Mouse (Mus musculus) CH12.LX (cell line): Measurements from ENCODE around the gene Dmrtc2. TPM values are rescaled to one million over a fixed set of nuclear protein-coding genes. Genes with fewer than 3 reads are reported as not detected.
"Not testable (repeated sequence)": the region's sequence is repeated elsewhere in the genome, so short reads cannot be mapped to it uniquely, and the experiment has no call there.

Source experiments
- DNase-seq: peaks from one replicate; pipeline ENCODE4 v3.0.0-alpha.2; 2013; ENCODE audit errors: extremely low read depth
- H3K27ac ChIP-seq: 2 replicates; pipeline ENCODE4 v1.5.1; 2012; ENCODE audit warnings: low read depth, mild to moderate bottlenecking, control low read depth, moderate library complexity; ENCODE audit not compliant: insufficient read depth
- H3K27me3 ChIP-seq: replicated peaks from 2 replicates; pipeline ENCODE3; 2012; ENCODE audit warnings: inconsistent platforms
- H3K36me3 ChIP-seq, 2 experiments: replicated peaks in 1 of 2; 2 replicates each; pipeline versions ENCODE3 to v1.6.1; 2012; ENCODE audit warnings: inconsistent platforms in 1 of 2, low read length in 1 of 2, mild to moderate bottlenecking in 1 of 2, mixed read lengths in 1 of 2, moderate library complexity in 1 of 2; ENCODE audit not compliant: control insufficient read depth in 1 of 2, insufficient read depth in 1 of 2
- H3K4me1 ChIP-seq, 2 experiments: 2 replicates each; pipeline ENCODE4 v1.6.1; 2012; ENCODE audit warnings: inconsistent platforms in 1 of 2, moderate library complexity in 1 of 2; ENCODE audit not compliant: insufficient read depth in 2 of 2, control insufficient read depth in 1 of 2
- H3K4me2 ChIP-seq: 2 replicates; pipeline ENCODE4 v1.6.1; 2012; ENCODE audit warnings: low read depth, mild to moderate bottlenecking, control low read depth; ENCODE audit not compliant: poor library complexity, insufficient read depth, severe bottlenecking
- H3K4me3 ChIP-seq, 3 experiments: fragments of 150-350 bp in 1 of 3; sonication (generic) in 1 of 3; replicated peaks in 1 of 3; 2 replicates each; pipeline versions ENCODE3 to v1.5.1; 2011 to 2012; ENCODE audit warnings: low read depth in 2 of 3, low read length in 2 of 3, mild to moderate bottlenecking in 2 of 3, moderate library complexity in 2 of 3, control low read depth in 1 of 3, improper control_type of control experiment in 1 of 3, inconsistent platforms in 1 of 3, mixed read lengths in 1 of 3; ENCODE audit not compliant: poor library complexity in 1 of 3
- H3K79me2 ChIP-seq: replicated peaks from 2 replicates; pipeline ENCODE4 v1.6.1; 2012; ENCODE audit warnings: mild to moderate bottlenecking, moderate library complexity; ENCODE audit not compliant: control insufficient read depth, poor library complexity, insufficient read depth, severe bottlenecking; ENCODE audit errors: extremely low read depth
- H3K9ac ChIP-seq: 2 replicates; pipeline ENCODE4 v1.6.1; 2012; ENCODE audit warnings: low read depth, mild to moderate bottlenecking, control low read depth, moderate library complexity; ENCODE audit not compliant: insufficient read depth
- H3K9me3 ChIP-seq: replicated peaks from 2 replicates; pipeline ENCODE3; 2012; ENCODE audit warnings: low read length, inconsistent platforms, mixed read lengths
- BHLHE40 ChIP-seq: IDR thresholded peaks from 2 replicates; pipeline ENCODE4 v1.6.1; 2011; ENCODE audit warnings: mild to moderate bottlenecking, low read depth, low read length, improper control_type of control experiment
- CHD1 ChIP-seq: IDR thresholded peaks from 2 replicates; pipeline ENCODE4 v1.6.1; 2012; ENCODE audit warnings: low read depth, low read length, improper control_type of control experiment, inconsistent platforms
- CHD2 ChIP-seq: IDR thresholded peaks from 2 replicates; pipeline ENCODE4 v1.6.1; 2011; ENCODE audit warnings: low read length, improper control_type of control experiment
- CTCF ChIP-seq, 2 experiments: IDR thresholded peaks in 1 of 2; conservative IDR thresholded peaks in 1 of 2; 2 replicates each; pipeline ENCODE4 v1.5.1; 2011 to 2012; ENCODE audit warnings: low read depth in 2 of 2, low read length in 2 of 2, improper control_type of control experiment in 1 of 2, inconsistent platforms in 1 of 2, mild to moderate bottlenecking in 1 of 2, moderate library complexity in 1 of 2
- E2F4 ChIP-seq: IDR thresholded peaks from 2 replicates; pipeline ENCODE4 v1.6.1; 2011; ENCODE audit warnings: low read depth, low read length, improper control_type of control experiment; ENCODE audit not compliant: insufficient replicate concordance
- EP300 ChIP-seq: IDR thresholded peaks from 2 replicates; pipeline ENCODE4 v1.6.1; 2011; ENCODE audit warnings: low read length, improper control_type of control experiment
- ETS1 ChIP-seq: conservative IDR thresholded peaks from 2 replicates; pipeline ENCODE4 v1.6.1; 2012; ENCODE audit warnings: low read depth, mild to moderate bottlenecking, inconsistent platforms, low read length, improper control_type of control experiment, moderate library complexity
- HCFC1 ChIP-seq: IDR thresholded peaks from 2 replicates; pipeline ENCODE4 v1.6.1; 2012; ENCODE audit warnings: low read depth, mild to moderate bottlenecking, inconsistent platforms, low read length, improper control_type of control experiment
- IRF4 ChIP-seq: IDR thresholded peaks from 2 replicates; pipeline ENCODE4 v1.6.1; 2014; ENCODE audit warnings: low read depth, mild to moderate bottlenecking, inconsistent platforms, low read length, improper control_type of control experiment
- JUN ChIP-seq: IDR thresholded peaks from 2 replicates; pipeline ENCODE4 v1.6.1; 2011; ENCODE audit warnings: low read depth, mild to moderate bottlenecking, low read length, improper control_type of control experiment, moderate library complexity; ENCODE audit not compliant: insufficient read depth
- KAT2A ChIP-seq: IDR thresholded peaks from 2 replicates; pipeline ENCODE4 v1.6.1; 2012; ENCODE audit warnings: low read length, improper control_type of control experiment, inconsistent platforms; ENCODE audit not compliant: insufficient replicate concordance
- MAFK ChIP-seq: IDR thresholded peaks from 2 replicates; pipeline ENCODE4 v1.6.1; 2011; ENCODE audit warnings: low read length, improper control_type of control experiment; ENCODE audit not compliant: insufficient replicate concordance
- MAX ChIP-seq: IDR thresholded peaks from 2 replicates; pipeline ENCODE4 v1.6.1; 2011; ENCODE audit warnings: low read length, improper control_type of control experiment
- MAZ ChIP-seq: IDR thresholded peaks from 2 replicates; pipeline ENCODE4 v1.6.1; 2012; ENCODE audit warnings: low read depth, mild to moderate bottlenecking, inconsistent platforms, low read length, improper control_type of control experiment, moderate library complexity
- MEF2A ChIP-seq: IDR thresholded peaks from 2 replicates; pipeline ENCODE4 v1.6.1; 2014; ENCODE audit warnings: low read depth, mild to moderate bottlenecking, inconsistent platforms, low read length, improper control_type of control experiment, borderline replicate concordance
- MYC ChIP-seq: IDR thresholded peaks from 2 replicates; pipeline ENCODE4 v1.6.1; 2011; ENCODE audit warnings: low read depth, mild to moderate bottlenecking, improper control_type of control experiment, low read length
- POLR2A ChIP-seq: IDR thresholded peaks from 2 replicates; pipeline ENCODE4 v1.6.1; 2011; ENCODE audit warnings: low read depth, mild to moderate bottlenecking, improper control_type of control experiment, low read length
- RAD21 ChIP-seq: IDR thresholded peaks from 2 replicates; pipeline ENCODE4 v1.6.1; 2011; ENCODE audit warnings: low read depth, mild to moderate bottlenecking, low read length, improper control_type of control experiment, moderate library complexity
- SIN3A ChIP-seq: IDR thresholded peaks from 2 replicates; pipeline ENCODE4 v1.6.1; 2012; ENCODE audit warnings: low read length, improper control_type of control experiment, inconsistent platforms
- SMC3 ChIP-seq: IDR thresholded peaks from 2 replicates; pipeline ENCODE4 v1.6.1; 2011; ENCODE audit warnings: low read depth, low read length, improper control_type of control experiment
- TBP ChIP-seq: conservative IDR thresholded peaks from 2 replicates; pipeline ENCODE4 v1.6.1; 2011; ENCODE audit warnings: low read depth, low read length, improper control_type of control experiment
- TCF12 ChIP-seq: IDR thresholded peaks from 2 replicates; pipeline ENCODE4 v1.6.1; 2014; ENCODE audit warnings: low read depth, mild to moderate bottlenecking, inconsistent platforms, low read length, improper control_type of control experiment
- USF1 ChIP-seq: IDR thresholded peaks from 2 replicates; pipeline ENCODE4 v1.6.1; 2014; ENCODE audit warnings: low read depth, mild to moderate bottlenecking, inconsistent platforms, low read length, improper control_type of control experiment
- USF2 ChIP-seq: conservative IDR thresholded peaks from 2 replicates; pipeline ENCODE4 v1.6.1; 2011; ENCODE audit warnings: low read depth, low read length, improper control_type of control experiment
- ZC3H11A ChIP-seq: IDR thresholded peaks from 2 replicates; pipeline ENCODE4 v1.6.1; 2012; ENCODE audit warnings: low read depth, mild to moderate bottlenecking, inconsistent platforms, low read length, improper control_type of control experiment
- ZKSCAN1 ChIP-seq: IDR thresholded peaks from 2 replicates; pipeline ENCODE4 v1.6.1; 2012; ENCODE audit warnings: low read depth, inconsistent platforms, low read length, improper control_type of control experiment, borderline replicate concordance
- ZMIZ1 ChIP-seq: IDR thresholded peaks from 2 replicates; pipeline ENCODE4 v1.6.1; 2012; ENCODE audit warnings: low read depth, mild to moderate bottlenecking, inconsistent platforms, low read length, improper control_type of control experiment
- dilution Hi-C: fragments of 300-500 bp; cut with MboI; formaldehyde crosslinking; loops from 2 replicates; pipeline ENCODE4 v1.14.3; 2020; ENCODE audit warnings: low sequenced_read_pairs; ENCODE audit not compliant: extremely low pct_unique_long_range_greater_than_20kb, extremely low pct_ligation_motif_present
- in situ Hi-C: fragments of 300-500 bp; cut with MboI; formaldehyde crosslinking; loops from 3 replicates; pipeline ENCODE4 v1.14.3; 2019; ENCODE audit warnings: low sequenced_read_pairs, low pct_ligation_motif_present, low pct_unique_long_range_greater_than_20kb, mixed read lengths
- polyA plus RNA-seq: library from polyadenylated mRNA; unstranded; fragments of >175 nt; gene quantifications from 2 replicates; pipeline ENCODE4 v1.2.1, GENCODE M21; 2012; ENCODE audit warnings: low read depth; ENCODE audit not compliant: insufficient read length
- total RNA-seq, 2 experiments: library from RNA; depleted of rRNA; stranded (reverse); fragments of 300-350 nt in 1 of 2; fragments of >200 nt in 1 of 2; gene quantifications; 2 replicates each; pipeline ENCODE4 v1.2.3; 2012 to 2014

The Dmrtc2 gene
- total and polyA plus RNA-seq, 3 experiments, result not detected

DNA sequence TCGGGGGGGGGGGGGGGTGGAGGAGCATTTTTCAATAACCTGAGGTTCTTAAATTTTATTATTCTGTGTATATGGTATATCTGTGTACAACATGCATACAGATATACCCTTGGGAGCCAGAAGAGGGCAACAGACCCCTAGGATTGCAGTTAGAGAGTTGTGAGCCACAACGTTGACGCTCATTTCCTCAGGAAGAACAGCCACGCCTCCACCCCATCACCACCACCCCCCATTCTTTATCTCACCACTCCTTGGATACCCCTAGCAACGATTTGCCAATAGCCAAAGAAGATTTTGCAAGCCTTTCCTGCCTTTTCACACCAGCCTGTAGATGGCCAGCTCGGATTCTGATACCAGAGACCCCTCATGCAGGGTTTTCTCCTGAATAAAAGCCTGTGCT, 24.1 kb upstream of the Dmrtc2 start (continued):
- TF ChIP-seq RAD21, result peak; percentile 87
- no peak for TF ChIP-seq ETS1
- no peak for TF ChIP-seq SIN3A
- peak; percentile 75 for TF ChIP-seq SMC3
- no peak for TF ChIP-seq KAT2A
- TF ChIP-seq USF2, result no peak
- no peak for TF ChIP-seq CHD1
- 0 out of 2 replicates have a peak, but pooled peaks have one; percentile 15 for TF ChIP-seq HCFC1
- no peak for TF ChIP-seq E2F4
- no peak; the same call in 1 of the 2 replicates for TF ChIP-seq MAX
- TF ChIP-seq CHD2, result no peak
- TF ChIP-seq MEF2A, result no peak; the same call in 1 of the 2 replicates
- peak; percentile 22 to 87; a peak in 3 of 4 replicates for TF ChIP-seq CTCF (conservative IDR thresholded peaks at IDR 0.05 in 1 of 2, IDR thresholded peaks at IDR 0.05 in 1 of 2; ENCODE audit: low read depth in 2 of 2, low read length in 2 of 2)
- TF ChIP-seq EP300, result no peak
- TF ChIP-seq ZMIZ1, result no peak
- TF ChIP-seq, all 38 proteins: peak for 9

DNA sequence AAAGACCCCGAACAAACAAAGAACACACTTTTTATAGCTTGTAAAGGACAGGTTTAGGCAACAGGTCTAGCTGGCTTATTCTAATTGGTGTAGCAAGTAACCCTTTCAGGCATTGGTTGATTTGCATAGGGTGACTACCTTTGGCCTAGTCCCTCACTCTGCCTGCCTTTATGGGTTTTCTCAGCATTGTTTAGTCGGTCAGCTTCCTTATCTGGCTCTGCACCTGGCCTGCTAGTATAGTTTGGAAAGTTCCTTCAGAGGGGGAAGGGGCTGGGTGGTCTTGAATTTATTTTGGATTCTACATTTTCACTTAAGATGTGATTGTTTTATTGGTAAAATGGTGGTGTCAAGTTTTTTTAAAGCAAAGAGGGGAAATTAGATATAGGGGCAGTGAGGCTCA, 23.3 kb upstream of the Dmrtc2 start:
- Histone ChIP-seq H3K27ac (peak overlapping the region; percentile 40; the same call in 1 of the 2 replicates), H3K4me1 (peaks cover 22 to 56% of the 10 kb centered on the region in 2 experiments), H3K4me2 (peak overlapping the region; percentile 99), H3K9ac (peak overlapping the region; percentile 36; the same call in 1 of the 2 replicates)
- peak; percentile 54 for DNase-seq
- H3K27me3 ChIP-seq, H3K79me2 ChIP-seq, dilution Hi-C loops, H3K9me3 ChIP-seq, H3K4me3 ChIP-seq, H3K36me3 ChIP-seq: not testable (repeated sequence)
- in situ Hi-C loops, result loop anchor here (5.0 kb wide), 2 partner anchors 36 to 116 kb away; partner anchors contain the start of gene Rps19
- peak; percentile 42; the same call in 1 of the 2 replicates for TF ChIP-seq POLR2A
- TF ChIP-seq TBP, result 0 out of 2 replicates have a peak, but pooled peaks have one; percentile 47
- 0 out of 2 replicates have a peak, but pooled peaks have one; percentile 7 for TF ChIP-seq BHLHE40
- peak; percentile 42 for TF ChIP-seq TCF12

DNA sequence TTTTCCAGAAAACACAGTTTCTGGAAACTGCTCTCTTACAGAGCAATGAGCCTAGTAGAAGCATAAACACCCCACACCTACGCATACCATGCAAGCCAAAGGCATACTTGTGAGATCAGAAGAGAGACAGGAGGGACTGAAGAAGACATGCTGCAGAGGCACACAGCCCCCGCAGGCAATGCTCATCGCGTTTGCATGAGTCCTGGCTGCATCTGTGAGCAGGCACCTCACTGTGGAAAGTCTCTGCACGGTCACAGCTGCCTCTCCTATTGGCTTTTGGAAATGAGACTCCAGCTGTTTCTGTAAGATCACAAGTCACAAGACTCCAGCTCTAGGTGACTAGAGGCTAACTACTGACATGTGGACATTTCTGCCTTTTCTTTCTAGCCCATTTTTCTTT, 19.7 kb upstream of the Dmrtc2 start:
- Histone ChIP-seq H3K4me1 (peaks cover 27 to 57% of the 10 kb centered on the region in 2 experiments), H3K27me3 (no peaks in the 10 kb centered on the region), H3K4me2 (peak overlapping the region; percentile 24), H3K36me3 (no peaks in the 10 kb centered on the region), H3K79me2 (no peaks in the 10 kb centered on the region), H3K4me3 (peak overlapping the region in 2 of 3 experiments; percentile 41 to 64), H3K9ac (peak overlapping the region; percentile 76; the same call in 1 of the 2 replicates), H3K9me3 (no peaks in the 10 kb centered on the region), H3K27ac (peak overlapping the region; percentile 40)
- DNase-seq, result peak; percentile 84
- dilution Hi-C loops (no loop called here), in situ Hi-C loops (loop anchor here (10.0 kb wide), 1 partner anchor 55 kb away; the partner anchor contains the start of gene Arhgef1)
- TF ChIP-seq POLR2A (peak; percentile 28), BHLHE40 (peak; percentile 86), E2F4 (no peak), MAZ (peak; percentile 33; the same call in 1 of the 2 replicates), MAX (0 out of 2 replicates have a peak, but pooled peaks have one; percentile 50), JUN (no peak), USF1 (no peak), MEF2A (no peak), CTCF (conservative IDR thresholded peaks at IDR 0.05 in 1 of 2, IDR thresholded peaks at IDR 0.05 in 1 of 2; ENCODE audit: low read depth in 2 of 2, low read length in 2 of 2) (no peak), SIN3A (peak; percentile 65; the same call in 1 of the 2 replicates), ZC3H11A (no peak), IRF4 (no peak), MAFK (no peak), MYC (peak; percentile 94), ZMIZ1 (no peak), TCF12 (peak; percentile 62; the same call in 1 of the 2 replicates), CHD1 (no peak), ETS1 (peak; percentile 87), ZKSCAN1 (no peak), EP300 (0 out of 2 replicates have a peak, but pooled peaks have one; percentile 9), SMC3 (no peak)
